Mouse (Mus musculus) forelimb bud, embryonic 11.5 days (tissue): Measurements from ENCODE around the gene Tmem9.

Source experiments
- DNase-seq: peaks from one replicate; pipeline ENCODE4 v3.0.0-alpha.2; 2012; ENCODE audit warnings: low read depth, low spot score

Gene Tmem9

DNA sequence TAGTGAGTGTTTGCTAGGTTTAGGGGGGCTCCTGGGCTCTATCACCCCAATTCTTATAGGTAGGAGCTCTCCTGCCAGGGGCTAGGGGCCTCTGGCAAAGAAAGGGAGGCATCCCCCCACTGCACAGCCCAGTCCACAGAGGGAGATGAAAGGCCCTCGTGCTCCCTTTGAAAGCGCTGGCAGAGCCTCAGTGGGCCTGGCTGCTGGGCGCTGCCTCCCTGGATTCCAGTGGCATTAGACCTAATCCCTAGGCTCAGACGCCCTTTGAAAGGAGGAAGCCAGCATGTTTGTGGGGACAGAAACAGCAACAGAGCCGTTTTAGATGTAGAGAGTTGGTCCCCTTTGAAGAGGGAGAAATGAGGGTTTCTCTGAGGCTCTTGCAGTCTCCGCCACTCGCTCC, 22.3 kb downstream of the Tmem9 start:
- no peak for DNase-seq

DNA sequence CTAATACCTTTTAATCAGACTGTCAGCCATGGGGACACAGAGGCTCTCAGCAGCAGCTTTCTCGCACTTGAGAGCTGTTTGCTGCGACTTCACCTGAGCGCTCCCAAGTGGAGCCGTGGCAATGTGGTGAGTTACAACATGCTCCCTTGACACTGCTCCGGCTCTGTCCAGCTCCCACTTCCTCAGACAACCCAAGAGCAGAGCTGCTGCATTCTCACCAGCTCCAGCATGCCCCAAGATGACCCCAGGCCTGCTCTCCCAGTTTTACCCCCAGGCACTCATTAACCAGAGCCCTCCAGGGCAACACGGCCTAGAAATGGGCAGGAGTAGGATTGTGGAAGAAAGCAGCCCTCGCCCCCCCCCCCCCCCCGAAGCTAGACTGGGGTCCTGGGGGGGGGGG, 23.7 kb downstream of the Tmem9 start:
- DNase-seq, result no peak

- no peak for DNase-seq
Observed at GRCm38 (mm10) chr1:136032961-136033360, 25.0 kb downstream of the Tmem9 start.

DNA sequence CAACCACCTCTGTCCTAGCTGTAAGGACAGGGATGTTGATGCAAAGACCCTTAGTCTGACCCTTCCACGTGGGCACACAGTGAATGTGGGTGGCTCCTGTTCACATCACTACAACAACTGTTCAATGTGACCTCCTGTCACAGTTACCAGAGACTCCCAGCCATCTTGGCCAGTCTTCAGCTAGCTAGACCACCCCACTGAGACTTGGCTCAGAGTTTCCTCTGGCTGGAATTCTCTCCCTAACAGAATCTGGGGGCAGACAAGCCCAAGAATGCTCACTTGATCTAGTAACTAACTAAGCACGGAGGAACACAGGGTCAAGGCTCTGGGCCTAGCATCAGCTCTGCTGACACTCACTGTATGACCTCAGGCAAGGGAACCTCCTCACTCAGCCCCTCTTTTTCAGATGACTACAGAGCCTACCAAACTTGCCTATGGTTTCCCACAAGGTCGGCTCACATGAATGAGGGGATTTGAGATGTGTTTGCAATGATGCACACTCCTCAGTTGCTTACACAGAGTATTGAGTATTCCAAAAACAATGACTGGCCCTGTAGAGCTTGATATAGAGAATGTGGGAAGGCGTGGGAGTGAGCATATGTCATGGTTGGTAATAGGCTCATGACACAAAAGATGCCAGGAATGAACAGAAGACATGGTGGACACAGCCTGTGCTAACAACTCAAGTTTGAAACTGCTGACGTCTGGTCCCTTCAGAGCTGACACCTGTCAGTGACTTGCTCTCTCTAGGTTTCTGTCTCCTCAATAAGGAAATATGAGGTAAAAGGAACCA, 31.0 kb downstream of the Tmem9 start:
- no peak for DNase-seq

DNA sequence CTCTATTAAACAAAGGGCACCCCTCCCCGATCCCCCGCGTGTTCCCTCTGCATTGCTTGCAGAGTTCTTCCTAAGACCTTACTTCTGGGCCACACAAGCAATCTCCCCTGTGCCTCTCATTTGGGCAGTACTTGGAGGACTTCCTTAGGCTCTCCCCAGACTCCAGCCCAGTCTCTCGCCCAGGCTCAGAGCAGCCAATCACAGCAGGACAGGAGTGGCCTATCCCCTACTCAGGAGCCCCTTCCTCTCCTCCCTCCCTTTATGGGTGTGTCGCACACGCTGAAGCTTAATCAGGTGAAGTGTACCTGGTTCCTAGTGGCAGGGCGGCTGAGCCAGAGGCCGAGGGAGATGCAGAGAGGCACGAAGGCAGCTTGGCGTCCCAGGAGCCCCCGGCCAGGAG, 32.5 kb downstream of the Tmem9 start:
- no peak for DNase-seq

GRCm38 (mm10) chr1:136040874-136041273, 32.9 kb downstream of the Tmem9 start:
- no peak for DNase-seq

DNA sequence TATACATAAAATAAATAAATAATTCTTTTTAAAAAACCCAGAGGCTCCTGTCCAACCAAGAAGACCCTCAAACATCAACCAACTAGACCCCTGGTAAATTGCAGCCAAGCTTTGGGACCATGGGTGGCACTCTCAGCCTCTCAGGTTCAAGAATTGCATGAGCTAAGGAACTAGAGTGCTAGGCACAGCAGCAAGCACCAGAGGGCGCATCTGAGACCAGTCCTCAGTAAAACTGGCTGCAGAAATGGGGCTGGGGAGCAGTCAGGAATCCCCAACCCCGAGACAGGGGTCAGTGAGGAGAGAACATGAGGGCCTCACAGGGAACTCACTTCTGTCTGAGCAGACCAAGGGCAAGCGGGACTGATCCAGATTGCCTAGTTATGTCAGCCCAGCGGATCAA, 37.8 kb downstream of the Tmem9 start:
- peak; percentile 64 for DNase-seq

GRCm38 (mm10) chr1:136047432-136047831, 39.5 kb downstream of the Tmem9 start:
- peak; percentile 30 for DNase-seq

DNA sequence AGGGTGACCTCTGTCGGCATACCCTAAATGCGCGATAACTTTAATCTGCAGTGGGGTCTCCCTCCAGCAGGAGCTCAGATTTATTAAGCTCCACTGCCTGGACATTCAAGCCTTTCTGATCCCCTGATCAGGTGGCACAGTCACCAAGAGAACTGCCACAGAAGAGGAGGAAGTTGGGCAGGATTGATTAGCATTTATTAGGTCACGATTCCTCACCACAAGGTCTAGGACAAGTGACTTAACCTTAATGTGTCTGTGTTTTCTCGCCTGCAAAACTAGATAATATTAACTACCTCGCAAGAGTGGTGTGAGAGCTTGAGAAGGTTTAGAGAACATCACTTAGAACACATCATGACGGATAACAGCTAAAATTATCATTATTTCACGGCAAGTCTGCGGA, 39.9 kb downstream of the Tmem9 start:
- no peak for DNase-seq

DNA sequence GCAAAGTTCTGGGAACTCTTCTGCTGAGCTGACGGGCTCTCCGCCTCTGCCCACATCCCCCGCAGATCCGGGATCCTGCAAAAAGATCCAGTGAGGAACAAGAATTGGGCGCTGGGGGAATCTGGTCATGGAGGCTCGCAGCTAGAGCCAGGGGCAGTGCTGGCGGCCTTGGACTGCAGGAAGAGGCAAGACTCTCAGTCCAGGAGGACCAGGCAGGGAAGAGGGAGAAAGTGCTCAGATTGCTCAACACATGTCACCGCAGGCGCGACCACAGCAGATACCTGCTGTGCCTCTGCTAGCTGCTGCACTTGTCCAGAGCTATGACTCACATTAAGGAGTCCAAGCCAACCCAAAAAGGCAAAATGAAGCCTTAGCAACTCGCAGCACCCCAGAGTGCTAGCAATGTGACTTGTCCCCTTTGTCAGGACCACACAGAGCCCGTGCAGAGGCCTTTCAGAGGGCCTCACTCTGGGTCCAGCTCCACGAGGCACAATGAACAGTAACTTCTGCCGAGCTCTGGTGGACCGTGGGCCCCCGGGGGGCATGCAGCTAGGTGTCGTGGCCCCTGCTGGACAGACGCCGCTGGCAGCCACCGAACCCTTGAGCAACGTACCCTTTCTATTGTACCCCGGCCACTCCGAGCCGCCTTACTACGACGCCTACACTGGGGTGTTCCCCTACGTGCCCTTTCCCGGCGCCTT, 42.5 kb downstream of the Tmem9 start, which contains the start of gene Ascl5:
Gene Ascl5 (plus strand): TSS at position 493 of the 701 bp plus-strand sequence.
- DNase-seq, result no peak

DNA sequence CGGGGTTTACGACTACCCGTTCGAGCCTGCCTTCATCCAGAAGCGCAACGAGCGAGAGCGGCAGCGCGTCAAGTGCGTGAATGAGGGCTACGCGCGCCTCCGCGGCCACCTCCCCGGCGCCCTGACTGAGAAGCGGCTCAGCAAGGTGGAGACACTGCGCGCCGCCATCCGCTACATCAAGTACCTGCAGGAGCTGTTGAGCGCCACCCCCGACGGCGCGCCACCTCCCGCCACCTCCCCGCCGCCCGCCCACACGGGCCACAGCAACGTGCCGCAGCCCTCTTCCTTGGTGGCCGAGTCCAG, 43.0 kb downstream of the Tmem9 start:
- DNase-seq, result no peak

- peak; percentile 85 for DNase-seq
Observed at GRCm38 (mm10) chr1:136051465-136051864, 43.5 kb downstream of the Tmem9 start.

DNA sequence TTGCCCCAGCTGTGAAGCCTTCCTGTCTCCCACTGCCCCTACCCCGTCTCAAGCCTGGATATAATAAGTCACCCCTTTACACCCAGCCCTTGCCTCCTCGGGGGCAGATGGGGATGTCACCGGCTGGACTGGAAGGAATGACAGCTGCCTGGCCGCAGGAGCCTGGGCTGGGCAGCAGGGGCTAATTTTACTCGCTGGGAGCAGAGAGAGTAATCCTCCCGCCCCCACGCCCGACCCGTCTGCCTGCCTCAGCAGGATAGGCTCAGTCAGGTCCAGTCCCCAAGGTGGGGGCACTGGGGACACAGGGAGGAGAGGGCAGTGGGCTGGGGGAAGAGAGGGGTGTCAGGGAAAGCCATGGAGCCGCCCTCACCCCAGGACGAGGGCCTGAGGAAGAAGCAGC, 44.6 kb downstream of the Tmem9 start, which contains the start of gene Cacna1s:
Gene Cacna1s (plus strand): TSS at position 204 of the 400 bp plus-strand sequence.
- DNase-seq, result no peak

GRCm38 (mm10) chr1:136055771-136056170, 47.8 kb downstream of the Tmem9 start:
- no peak for DNase-seq

DNA sequence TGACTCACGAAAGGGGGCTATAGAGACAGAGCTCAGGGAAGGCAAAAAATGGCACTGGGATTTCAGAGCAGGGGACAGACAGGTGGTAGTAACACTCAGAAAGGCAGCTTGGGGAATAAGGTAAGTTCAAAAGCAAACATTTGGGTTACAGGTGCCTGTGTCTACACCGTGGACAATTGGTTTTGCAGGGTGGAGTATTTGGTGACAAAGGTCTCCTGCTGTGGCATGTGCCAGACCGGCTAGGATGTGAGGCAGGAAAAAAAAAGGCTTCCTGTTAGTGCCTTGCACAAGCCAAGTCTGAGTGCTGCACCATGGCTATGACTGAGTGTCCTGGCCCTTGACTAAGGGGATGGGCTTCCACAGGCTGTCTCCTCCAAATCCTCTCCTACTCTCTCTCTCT, 50.6 kb downstream of the Tmem9 start:
- no peak for DNase-seq

- DNase-seq, result no peak
Observed at GRCm38 (mm10) chr1:136061041-136061789, 53.3 kb downstream of the Tmem9 start.

- no peak for DNase-seq
Observed at GRCm38 (mm10) chr1:136061790-136062141, 53.8 kb downstream of the Tmem9 start.

- no peak for DNase-seq
Observed at GRCm38 (mm10) chr1:136063991-136064390, 56.0 kb downstream of the Tmem9 start.

DNA sequence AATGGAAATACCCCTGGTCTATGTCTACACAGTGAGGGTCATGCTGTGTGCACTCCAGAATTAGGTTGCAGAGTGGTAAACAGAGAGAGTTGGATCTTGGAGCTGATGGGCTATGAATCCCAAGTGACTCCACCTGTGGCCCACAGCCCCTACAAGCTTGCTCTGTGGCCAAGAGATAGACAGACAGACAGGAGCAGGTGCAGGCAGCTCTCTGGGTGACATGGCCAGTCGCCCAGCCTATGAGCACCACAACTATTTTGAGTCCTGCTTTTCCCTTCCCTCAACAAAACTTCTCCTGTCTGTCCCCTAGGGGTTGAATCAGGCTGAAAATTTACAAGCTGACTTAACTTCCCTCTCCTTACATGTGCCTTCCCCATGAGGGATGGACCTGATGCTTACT, 58.7 kb downstream of the Tmem9 start:
- no peak for DNase-seq

- no peak for DNase-seq
Observed at GRCm38 (mm10) chr1:136067579-136067978, 59.6 kb downstream of the Tmem9 start.

- DNase-seq, result peak; percentile 16
Observed at GRCm38 (mm10) chr1:136076086-136076485, 68.1 kb downstream of the Tmem9 start.

DNA sequence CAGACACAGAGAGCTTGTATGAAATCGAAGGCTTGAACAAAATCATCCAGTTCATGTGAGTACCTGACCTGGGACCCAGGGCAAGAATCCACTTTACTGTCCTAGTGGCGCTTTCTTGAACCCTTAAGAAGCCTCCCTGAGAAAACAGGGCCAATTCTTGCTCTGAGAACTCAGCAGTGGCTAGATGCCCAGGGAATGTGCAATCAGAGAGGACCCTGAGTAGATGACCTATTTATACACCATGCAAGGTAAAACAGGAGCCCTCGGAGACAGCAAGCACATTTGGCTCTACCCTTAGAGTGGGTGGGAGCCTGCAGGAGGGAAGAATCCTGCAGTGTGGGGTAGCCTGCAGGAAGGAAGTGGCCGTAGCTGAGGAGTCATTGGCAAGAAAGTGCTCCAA, 69.7 kb downstream of the Tmem9 start:
- no peak for DNase-seq

DNA sequence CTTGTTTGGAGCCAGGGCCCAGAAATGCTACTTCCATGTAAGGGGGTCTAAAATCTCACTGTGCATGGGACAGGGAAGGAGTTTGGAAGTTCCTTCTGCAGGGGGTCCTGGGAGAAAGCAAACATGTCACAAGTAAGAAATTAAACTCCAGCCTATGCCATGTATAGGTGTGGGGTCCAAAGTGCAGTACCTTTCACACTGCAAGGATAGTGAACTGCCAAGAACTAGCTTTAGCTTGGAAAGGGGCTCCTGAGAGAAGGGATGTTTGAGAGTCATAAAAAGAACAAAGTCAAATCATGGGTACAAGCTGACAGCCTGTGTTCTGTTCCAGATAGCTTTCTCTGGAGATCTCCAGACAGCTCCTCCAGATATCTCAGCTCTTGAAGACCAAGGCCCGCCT, 73.2 kb downstream of the Tmem9 start:
- DNase-seq, result no peak
